Mouse (Mus musculus) NIH3T3 (cell line): Measurements from ENCODE around the gene Ulk3.
A peak's percentile ranks its signal among the peaks of the same experiment; 100 is the strongest.

Experiments
- DNase-seq: peaks from one replicate; pipeline ENCODE4 v3.0.0-alpha.2; 2012; ENCODE audit warnings: low read depth

The Ulk3 gene

GRCm38 (mm10) chr9:57617556-57618169, 28.4 kb downstream of the Ulk3 start:
- DNase-seq, result no peak

- peak; percentile 48 for DNase-seq
These were observed 29.6 kb downstream of the Ulk3 start for GRCm38 (mm10) chr9:57618854-57619253.

GRCm38 (mm10) chr9:57620674-57621073, 31.4 kb downstream of the Ulk3 start, which contains the start of gene Lman1l:
Lman1l (minus strand) TSS chr9:57620774.
- DNase-seq, result no peak

- no peak for DNase-seq
These were observed 35.0 kb downstream of the Ulk3 start for GRCm38 (mm10) chr9:57624295-57624694.

- peak; percentile 59 for DNase-seq
These were observed 36.6 kb downstream of the Ulk3 start for GRCm38 (mm10) chr9:57625674-57626500.

- DNase-seq, result no peak
These were observed 37.9 kb downstream of the Ulk3 start for GRCm38 (mm10) chr9:57627191-57627590.

- DNase-seq, result no peak
These were observed 38.6 kb downstream of the Ulk3 start for GRCm38 (mm10) chr9:57627892-57628291.

- no peak for DNase-seq
These were observed 39.5 kb downstream of the Ulk3 start for GRCm38 (mm10) chr9:57628717-57629116.

- peak; percentile 89 for DNase-seq
These were observed 40.0 kb downstream of the Ulk3 start for GRCm38 (mm10) chr9:57629118-57629874.

GRCm38 (mm10) chr9:57633481-57634024, 44.3 kb downstream of the Ulk3 start:
- DNase-seq, result peak; percentile 41

GRCm38 (mm10) chr9:57637272-57637671, 48.0 kb downstream of the Ulk3 start:
- DNase-seq, result peak; percentile 57

GRCm38 (mm10) chr9:57637741-57638322, 48.6 kb downstream of the Ulk3 start:
- DNase-seq, result peak; percentile 69

- no peak for DNase-seq
These were observed 49.6 kb downstream of the Ulk3 start for GRCm38 (mm10) chr9:57638651-57639459.

GRCm38 (mm10) chr9:57639661-57640328, 50.5 kb downstream of the Ulk3 start:
- DNase-seq, result no peak

- peak; percentile 60 for DNase-seq
These were observed 51.1 kb downstream of the Ulk3 start for GRCm38 (mm10) chr9:57640384-57640783.

GRCm38 (mm10) chr9:57641022-57641421, 51.8 kb downstream of the Ulk3 start:
- DNase-seq, result no peak

GRCm38 (mm10) chr9:57641775-57642550, 52.7 kb downstream of the Ulk3 start:
- DNase-seq, result no peak

- no peak for DNase-seq
These were observed 54.1 kb downstream of the Ulk3 start for GRCm38 (mm10) chr9:57643169-57643855.

GRCm38 (mm10) chr9:57643856-57644180, 54.6 kb downstream of the Ulk3 start:
- no peak for DNase-seq
